Mouse (Mus musculus) large intestine, adult 2 months (tissue): ENCODE data around the gene Gm44502. TPM values are rescaled to one million over a fixed set of nuclear protein-coding genes. Genes with fewer than 3 reads are reported as not detected.

ENCODE experiments used
- DNase-seq: peaks from one replicate; pipeline ENCODE4 v3.0.0-alpha.2; 2012; ENCODE audit warnings: low read depth, low spot score
- WGBS: fragments of 180-500 bp; shearing (Covaris S2); methylation state at CpG from one replicate; pipeline ENCODE4 v1.1.7; 2018; 5-methylcytosine and 5-hydroxymethylcytosine counted together
- polyA plus RNA-seq: library from polyadenylated mRNA; depleted of rRNA; stranded (reverse); fragments of >200 nt; gene quantifications from 2 replicates; pipeline ENCODE4 v1.2.3, GENCODE M21; 2012; rRNA removed

Gm44502 gene
- polyA plus RNA-seq, 1 experiment, result 0.68 TPM

- peak; percentile 61 for DNase-seq
- 1% methylated on average over 35 of the region's 35 CpGs for WGBS
Observed at GRCm38 (mm10) chr15:89373027-89373761, 56.3 kb downstream of the Gm44502 start.

- no peak for DNase-seq
- WGBS, result 85% methylated on average over 7 of the region's 7 CpGs
Observed at GRCm38 (mm10) chr15:89372536-89372935, 57.0 kb downstream of the Gm44502 start.

GRCm38 (mm10) chr15:89372068-89372467 is 57.4 kb downstream of the Gm44502 start:
- WGBS, result 81% methylated on average over 13 of the region's 13 CpGs

More at GRCm38 (mm10) chr15:89372068-89372467, 57.4 kb downstream of the Gm44502 start:
- no peak for DNase-seq

Other genes with a start within 250 kb of the Gm44502 start
- 273 and 310 TPM in 2 replicates for gene Plxnb2, start 248.9 kb downstream of the Gm44502 start, polyA plus RNA-seq
- 10.8 and 11.2 TPM in 2 replicates for gene Dennd6b, start 233.2 kb downstream of the Gm44502 start, polyA plus RNA-seq
- gene Ppp6r2, start 218.1 kb downstream of the Gm44502 start, polyA plus RNA-seq, result 41.0 and 86.0 TPM in 2 replicates
- gene Sbf1, start 114.4 kb downstream of the Gm44502 start, polyA plus RNA-seq, result 145 and 152 TPM in 2 replicates
- gene Adm2, start 107.0 kb downstream of the Gm44502 start, polyA plus RNA-seq, result 1.1 and 2.2 TPM in 2 replicates
- 0.36 TPM in 1 of 2 replicates, not detected in the other for gene Miox, start 95.3 kb downstream of the Gm44502 start, polyA plus RNA-seq
- gene Lmf2, start 74.0 kb downstream of the Gm44502 start, polyA plus RNA-seq, result 26.3 and 28.9 TPM in 2 replicates
- gene Ncaph2, start 74.0 kb downstream of the Gm44502 start, polyA plus RNA-seq, result 131 and 133 TPM in 2 replicates
- 70.4 and 142 TPM in 2 replicates for gene Sco2, start 55.9 kb downstream of the Gm44502 start, polyA plus RNA-seq
- gene Tymp, start 52.7 kb downstream of the Gm44502 start, polyA plus RNA-seq, result 5.5 and 30.9 TPM in 2 replicates
- gene Odf3b, start 50.4 kb downstream of the Gm44502 start, polyA plus RNA-seq, result 21.1 and 57.4 TPM in 2 replicates
- gene Klhdc7b, start 44.8 kb downstream of the Gm44502 start, polyA plus RNA-seq, result 0.10 and 0.58 TPM in 2 replicates
- 0.51 and 0.89 TPM in 2 replicates for gene Syce3, start 19.2 kb downstream of the Gm44502 start, polyA plus RNA-seq
- gene Cpt1b, start 3.8 kb downstream of the Gm44502 start, polyA plus RNA-seq, result 3.7 and 6.9 TPM in 2 replicates
- gene C730034F03Rik, start 107 bp downstream of the Gm44502 start, polyA plus RNA-seq, result 0.57 and 0.67 TPM in 2 replicates
- 125 and 129 TPM in 2 replicates for gene Chkb, start 212 bp upstream of the Gm44502 start, polyA plus RNA-seq
- gene Mapk8ip2, start 24.2 kb upstream of the Gm44502 start, polyA plus RNA-seq, result 1.1 and 1.2 TPM in 2 replicates
- gene Arsa, start 47.7 kb upstream of the Gm44502 start, polyA plus RNA-seq, result 16.9 and 27.7 TPM in 2 replicates
- 3.0 and 5.5 TPM in 2 replicates for gene Shank3, start 69.9 kb upstream of the Gm44502 start, polyA plus RNA-seq
- 0.19 and 0.40 TPM in 2 replicates for gene Acr, start 138.6 kb upstream of the Gm44502 start, polyA plus RNA-seq
- 6.2 and 7.2 TPM in 2 replicates for gene Rabl2, start 162.2 kb upstream of the Gm44502 start, polyA plus RNA-seq